Mouse (Mus musculus) midbrain, embryonic 14.5 days (tissue): ENCODE measurements around the gene Acap2. TPM values are rescaled to one million over a fixed set of nuclear protein-coding genes. Genes with fewer than 3 reads are reported as not detected.

ENCODE experiments used
- ATAC-seq: fragments of 200-750 bp; cut with Nextera tagmentation; 2 replicates; pipeline ENCODE4 v1.8.0; 2017; ENCODE audit warnings: moderate number of reproducible peaks, moderate library complexity; ENCODE audit not compliant: low FRiP score, low TSS enrichment
- DNase-seq: peaks from one replicate; pipeline ENCODE4 v3.0.0-alpha.2; 2015
- H3K27ac ChIP-seq: fragments of 300-500 bp; sonication (generic); replicated peaks from 2 replicates; pipeline ENCODE4 v1.5.1; 2014; ENCODE audit warnings: mild to moderate bottlenecking, low read depth, low read length, moderate library complexity
- H3K27me3 ChIP-seq: fragments of 300-500 bp; sonication (generic); 2 replicates; pipeline ENCODE4 v1.6.1; 2014; ENCODE audit warnings: low read length, control low read depth, mixed read lengths; ENCODE audit not compliant: control insufficient read depth, insufficient read depth
- H3K36me3 ChIP-seq: fragments of 300-500 bp; sonication (generic); 2 replicates; pipeline ENCODE4 v1.6.1; 2014; ENCODE audit warnings: low read length, control low read depth; ENCODE audit not compliant: control insufficient read depth, insufficient read depth
- H3K4me1 ChIP-seq: fragments of 300-500 bp; sonication (generic); 2 replicates; pipeline ENCODE4 v1.6.1; 2014; ENCODE audit warnings: mild to moderate bottlenecking, antibody characterized with exemption, low read length, control low read depth; ENCODE audit not compliant: control insufficient read depth, insufficient read depth
- H3K4me2 ChIP-seq: fragments of 300-500 bp; sonication (generic); 2 replicates; pipeline ENCODE4 v1.6.1; 2014; ENCODE audit warnings: mild to moderate bottlenecking, low read length, moderate library complexity
- H3K4me3 ChIP-seq: fragments of 300-500 bp; sonication (generic); replicated peaks from 2 replicates; pipeline ENCODE4 v1.5.1; 2014; ENCODE audit warnings: low read depth, low read length
- H3K9ac ChIP-seq: fragments of 300-500 bp; sonication (generic); replicated peaks from 2 replicates; pipeline ENCODE4 v1.6.1; 2014; ENCODE audit warnings: mild to moderate bottlenecking, low read length, moderate library complexity
- H3K9me3 ChIP-seq: fragments of 300-500 bp; sonication (generic); 2 replicates; pipeline ENCODE4 v1.6.1; 2016; ENCODE audit warnings: low read length, control low read depth, mixed read lengths; ENCODE audit not compliant: control insufficient read depth
- WGBS: fragments of 180-500 bp; shearing (Covaris S2); extraction: QIAGEN DNeasy Blood & Tissue Kit; methylation state at CpG from one replicate; pipeline ENCODE4 v1.1.7; 2014; 5-methylcytosine and 5-hydroxymethylcytosine counted together
- polyA plus RNA-seq: library from polyadenylated mRNA; unstranded; fragments of >200 nt; fragmentation: Nextera tagmentation; extraction: Ambion mirVana; gene quantifications from 2 replicates; pipeline ENCODE4 v1.2.1, GENCODE M21; 2014

Gene Acap2
- polyA plus RNA-seq, 1 experiment from 2014 or later: 18.6 TPM

DNA sequence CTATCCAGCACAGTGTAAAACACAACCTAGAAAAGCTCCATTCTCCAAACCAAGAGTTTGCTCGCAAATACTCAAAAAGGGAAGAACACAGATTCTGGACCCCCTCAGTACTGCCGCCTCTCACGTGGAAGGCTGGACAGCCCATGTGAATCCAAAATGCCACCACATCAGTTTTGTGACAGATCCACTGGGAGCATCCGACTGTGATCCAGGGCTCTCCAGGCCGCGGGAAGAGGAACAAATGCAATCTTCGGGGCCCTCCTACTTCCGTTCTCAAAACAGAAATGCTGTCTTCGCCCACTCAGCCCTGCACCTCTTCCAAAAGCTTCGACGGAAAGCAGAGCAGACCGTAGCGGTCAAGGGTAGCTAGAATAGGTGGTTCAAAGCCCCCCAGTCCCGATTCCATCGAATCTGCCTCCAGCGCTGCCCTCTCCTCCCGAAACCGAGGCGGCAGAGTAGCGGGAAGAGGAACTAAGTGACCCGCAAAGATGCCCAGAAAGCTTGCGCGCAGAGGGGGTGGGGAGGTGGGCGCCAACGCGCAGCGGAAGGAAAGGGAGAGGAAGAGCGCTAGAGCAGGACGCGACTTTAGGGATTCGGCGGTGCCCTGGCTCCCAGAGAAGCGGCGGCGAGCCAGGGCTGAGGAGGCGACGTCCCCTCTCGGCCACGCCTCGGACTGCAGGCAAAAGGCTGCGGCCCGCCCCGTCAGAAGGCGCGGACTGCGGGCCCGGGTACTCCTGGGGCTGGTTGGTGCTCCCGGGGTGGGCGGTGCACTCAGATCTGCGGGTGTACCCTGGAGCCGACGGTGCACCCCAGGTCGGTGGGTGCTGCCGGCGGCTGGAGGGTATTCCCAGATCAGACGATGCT lies 887 bp downstream of the Acap2 start:
- no peaks in the 10 kb centered on the region for H3K27me3 ChIP-seq
- peak overlapping the region; percentile 75 for H3K4me2 ChIP-seq
- DNase-seq: peak; percentile 70
- peak overlapping the region; percentile 96 for H3K9ac ChIP-seq
- peak overlapping the region; percentile 93 for H3K27ac ChIP-seq
- H3K9me3 ChIP-seq: no peaks in the 10 kb centered on the region
- H3K36me3 ChIP-seq: no peaks in the 10 kb centered on the region
- WGBS: under 1% methylated on average over 56 of the region's 56 CpGs
- peaks cover 20% of the 10 kb centered on the region for H3K4me1 ChIP-seq
- peak; percentile 29 for ATAC-seq
- H3K4me3 ChIP-seq: peak overlapping the region; percentile 98

- 7% methylated on average over 14 of the region's 14 CpGs for WGBS
- DNase-seq: peak; percentile 68
Measured at GRCm38 (mm10) chr16:31199591-31199925, 1.5 kb downstream of the Acap2 start.

DNA sequence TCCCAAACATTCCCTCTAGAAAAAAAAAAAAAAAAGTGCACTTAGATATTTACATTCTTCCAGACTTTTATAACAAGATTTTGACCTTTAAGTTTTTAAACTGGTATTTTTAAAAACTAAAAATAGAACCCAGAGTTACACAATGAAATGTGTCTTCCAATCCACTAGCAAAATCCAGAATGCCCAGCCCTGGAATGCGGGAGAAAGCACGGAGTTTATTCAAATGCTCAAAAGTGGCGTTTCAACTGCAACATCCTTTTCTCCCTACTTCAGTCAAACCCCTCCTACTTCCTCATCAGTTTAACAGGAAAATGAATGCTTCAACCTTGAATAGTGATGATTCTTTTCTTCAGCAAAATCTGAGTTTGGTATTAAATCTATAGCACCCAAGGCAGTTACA lies 4.1 kb downstream of the Acap2 start:
- no peak overlapping the region for H3K27ac ChIP-seq
- no peaks in the 10 kb centered on the region for H3K36me3 ChIP-seq
- H3K4me1 ChIP-seq: peaks cover 20% of the 10 kb centered on the region
- H3K27me3 ChIP-seq: no peaks in the 10 kb centered on the region
- ATAC-seq: no peak
- no peak for DNase-seq
- no peak overlapping the region for H3K9ac ChIP-seq
- H3K4me2 ChIP-seq: no peak overlapping the region
- H3K9me3 ChIP-seq: no peaks in the 10 kb centered on the region
- no peak overlapping the region for H3K4me3 ChIP-seq
- 74% methylated on average over 3 of the region's 3 CpGs for WGBS

More at GRCm38 (mm10) chr16:31199591-31199925, 1.5 kb downstream of the Acap2 start:
- H3K9me3 ChIP-seq: no peaks in the 10 kb centered on the region
- peak overlapping the region; percentile 98 for H3K4me3 ChIP-seq
- H3K27ac ChIP-seq: peak overlapping the region; percentile 93; the same call in 1 of the 2 replicates
- H3K9ac ChIP-seq: peak overlapping the region; percentile 96
- peaks cover 20% of the 10 kb centered on the region for H3K4me1 ChIP-seq
- H3K27me3 ChIP-seq: no peaks in the 10 kb centered on the region
- peak overlapping the region; percentile 75 for H3K4me2 ChIP-seq
- ATAC-seq: no peak
- no peaks in the 10 kb centered on the region for H3K36me3 ChIP-seq

DNA sequence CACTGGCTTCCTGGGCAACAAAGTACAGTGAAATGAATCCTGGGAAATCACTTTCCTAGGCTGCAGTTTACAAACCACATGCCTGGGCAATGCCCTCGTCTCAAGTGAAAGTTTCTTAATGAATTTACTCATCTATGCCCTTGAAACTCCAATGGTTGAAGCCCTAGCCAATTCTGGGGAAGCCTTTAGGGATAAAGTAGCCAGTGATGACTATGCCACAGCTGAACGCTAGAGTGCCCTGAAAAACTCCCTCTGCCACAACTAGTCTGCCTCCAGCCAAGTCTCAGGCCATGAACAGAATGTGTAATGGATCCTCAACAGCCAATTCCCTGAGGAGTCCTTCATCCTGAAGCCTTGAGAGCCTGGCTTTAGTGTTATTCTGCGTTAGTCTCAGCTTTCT lies 8.5 kb downstream of the Acap2 start:
- H3K36me3 ChIP-seq: no peaks in the 10 kb centered on the region

DNA sequence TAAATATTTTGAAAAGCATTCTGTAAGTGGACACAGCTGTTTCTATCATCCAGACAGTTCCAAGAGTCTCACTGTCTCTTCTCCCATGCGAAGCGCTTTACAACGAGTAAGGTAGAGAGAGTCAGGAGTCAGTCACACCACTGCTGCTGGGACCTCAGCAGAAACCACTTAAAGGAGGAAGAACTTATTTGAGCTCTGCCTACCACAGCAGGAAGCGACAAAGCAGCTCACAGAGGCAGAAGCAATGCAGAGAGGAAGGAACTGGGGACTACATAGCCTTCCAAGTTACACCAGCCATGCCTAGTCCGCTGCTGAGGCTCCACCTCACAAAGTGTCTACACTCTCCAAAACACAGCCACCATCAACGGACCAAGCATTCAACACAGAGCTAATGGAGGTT lies 9.2 kb downstream of the Acap2 start:
- H3K36me3 ChIP-seq: no peaks in the 10 kb centered on the region
- H3K4me1 ChIP-seq: peaks cover 6% of the 10 kb centered on the region; the same call in 1 of the 2 replicates
- no peak overlapping the region for H3K9ac ChIP-seq
- no peak overlapping the region for H3K27ac ChIP-seq
- no peak overlapping the region for H3K4me2 ChIP-seq
- WGBS: 74% methylated on average over 6 of the region's 6 CpGs
- no peaks in the 10 kb centered on the region for H3K27me3 ChIP-seq
- H3K4me3 ChIP-seq: no peak overlapping the region
- DNase-seq (no peak), ATAC-seq (no peak)
- H3K9me3 ChIP-seq: no peaks in the 10 kb centered on the region

More for the DNA sequence above, 8.5 kb downstream of the Acap2 start:
- H3K9me3 ChIP-seq: no peaks in the 10 kb centered on the region
- no peak overlapping the region for H3K4me2 ChIP-seq
- DNase-seq (peak; percentile 18), ATAC-seq (no peak)
- no peak overlapping the region for H3K4me3 ChIP-seq
- WGBS: 73% methylated on average over 3 of the region's 3 CpGs
- no peak overlapping the region for H3K27ac ChIP-seq
- H3K4me1 ChIP-seq: peaks cover 6% of the 10 kb centered on the region; the same call in 1 of the 2 replicates
- H3K27me3 ChIP-seq: no peaks in the 10 kb centered on the region
- H3K9ac ChIP-seq: no peak overlapping the region

DNA sequence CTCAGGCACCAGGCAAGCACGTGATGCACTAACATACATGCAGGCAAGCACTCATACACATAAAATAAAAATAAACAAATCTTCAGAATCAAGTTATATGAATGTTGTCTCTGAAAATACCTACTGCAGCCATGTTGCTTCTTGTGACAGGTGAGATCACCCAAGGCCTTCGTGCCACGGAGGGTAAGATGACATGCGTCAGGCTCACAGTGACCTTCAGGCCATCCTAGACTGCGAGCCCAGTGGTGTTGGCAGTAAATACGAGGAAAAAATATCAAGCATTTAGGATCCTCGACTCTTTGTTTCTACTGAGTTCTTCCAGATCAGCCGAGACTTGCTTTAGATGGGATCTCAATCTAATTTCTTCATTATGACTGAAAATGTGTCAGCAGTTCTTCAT lies 10.6 kb downstream of the Acap2 start:
- Histone ChIP-seq H3K36me3 (no peaks in the 10 kb centered on the region), H3K27ac (no peak overlapping the region), H3K4me3 (no peak overlapping the region), H3K9ac (no peak overlapping the region), H3K4me2 (no peak overlapping the region), H3K4me1 (peaks cover 10% of the 10 kb centered on the region; the same call in 1 of the 2 replicates), H3K9me3 (no peaks in the 10 kb centered on the region), H3K27me3 (no peaks in the 10 kb centered on the region)
- ATAC-seq: no peak
- WGBS: 94% methylated on average over 8 of the region's 8 CpGs
- DNase-seq: no peak

DNA sequence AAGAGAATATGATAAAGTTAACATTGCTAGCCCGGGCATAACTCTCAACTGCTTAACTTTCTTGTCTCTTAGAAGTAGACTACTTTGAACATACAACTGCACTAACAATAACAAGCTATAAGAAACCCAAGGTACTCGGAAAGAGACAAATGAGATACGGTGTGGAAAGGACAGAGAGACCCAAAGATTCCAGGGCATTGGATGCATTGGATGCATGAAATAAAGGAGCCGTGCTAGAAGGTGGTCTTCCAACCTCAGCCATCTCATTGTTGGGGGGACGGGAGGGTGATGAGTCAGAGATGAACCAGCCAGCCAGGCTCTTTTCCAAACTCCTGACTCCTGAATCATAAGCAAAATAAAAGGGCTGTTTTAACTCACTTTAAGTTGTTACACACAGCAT lies 11.8 kb downstream of the Acap2 start:
- WGBS: 89% methylated on average over 5 of the region's 5 CpGs
- ATAC-seq (no peak), DNase-seq (no peak)
- Histone ChIP-seq H3K9me3 (no peaks in the 10 kb centered on the region), H3K4me2 (no peak overlapping the region), H3K27ac (no peak overlapping the region), H3K4me3 (no peak overlapping the region), H3K27me3 (no peaks in the 10 kb centered on the region), H3K36me3 (no peaks in the 10 kb centered on the region), H3K9ac (no peak overlapping the region), H3K4me1 (peaks cover 16% of the 10 kb centered on the region)

GRCm38 (mm10) chr16:31188799-31189198 lies 12.2 kb downstream of the Acap2 start:
- Histone ChIP-seq H3K9me3 (no peaks in the 10 kb centered on the region), H3K27me3 (no peaks in the 10 kb centered on the region), H3K4me1 (peaks cover 19% of the 10 kb centered on the region), H3K36me3 (no peaks in the 10 kb centered on the region), H3K9ac (no peak overlapping the region), H3K4me3 (no peak overlapping the region), H3K27ac (no peak overlapping the region), H3K4me2 (no peak overlapping the region)
- no peak for ATAC-seq
- no peak for DNase-seq
- 94% methylated on average over 2 of the region's 2 CpGs for WGBS

- Histone ChIP-seq H3K4me1 (peaks cover 19% of the 10 kb centered on the region), H3K9me3 (no peaks in the 10 kb centered on the region), H3K9ac (0 out of 2 replicates have a peak overlapping the region, but pooled peaks have one; percentile 7), H3K27ac (no peak overlapping the region), H3K4me2 (no peak overlapping the region), H3K4me3 (no peak overlapping the region), H3K27me3 (no peaks in the 10 kb centered on the region), H3K36me3 (no peaks in the 10 kb centered on the region)
- DNase-seq (no peak), ATAC-seq (no peak)
- 31% methylated on average over 6 of the region's 6 CpGs for WGBS
Measured at GRCm38 (mm10) chr16:31188270-31188669, 12.8 kb downstream of the Acap2 start.
